Mouse (Mus musculus): ENCODE measurements around the gene Etv3.
"Not testable (repeated sequence)": the region's sequence is repeated elsewhere in the genome, so short reads cannot be mapped to it uniquely, and the experiment has no call there.

The Etv3 gene

GRCm38 (mm10) chr3:87525043-87525836 is at the start of gene Etv3:
Etv3 (plus strand) TSS chr3:87525407.
- peak; percentile 78 for DNase-seq (ENCODE audit: low read depth)

GRCm38 (mm10) chr3:87477948-87478347 is 47.3 kb upstream of the Etv3 start:
- not testable (repeated sequence) for DNase-seq (ENCODE audit: low read depth)

GRCm38 (mm10) chr3:87478596-87478995 is 46.6 kb upstream of the Etv3 start:
- DNase-seq (ENCODE audit: low read depth), result not testable (repeated sequence)

- not testable (repeated sequence) for DNase-seq (ENCODE audit: low read depth)
Observed at GRCm38 (mm10) chr3:87479230-87479629, 46.0 kb upstream of the Etv3 start.

- DNase-seq (ENCODE audit: low read depth), result no peak
Observed at GRCm38 (mm10) chr3:87487392-87487791, 37.8 kb upstream of the Etv3 start.

- DNase-seq (ENCODE audit: low read depth), result no peak
Observed at GRCm38 (mm10) chr3:87487911-87488310, 37.3 kb upstream of the Etv3 start.

- no peak for DNase-seq (ENCODE audit: low read depth)
Observed at GRCm38 (mm10) chr3:87498266-87498665, 26.9 kb upstream of the Etv3 start.

- peak; percentile 67 for DNase-seq (ENCODE audit: low read depth)
Observed at GRCm38 (mm10) chr3:87499072-87499471, 26.1 kb upstream of the Etv3 start.

GRCm38 (mm10) chr3:87500088-87501055 is 24.8 kb upstream of the Etv3 start:
- no peak for DNase-seq (ENCODE audit: low read depth)

- DNase-seq (ENCODE audit: low read depth), result no peak
Observed at GRCm38 (mm10) chr3:87501151-87501550, 24.1 kb upstream of the Etv3 start.

- no peak for DNase-seq (ENCODE audit: low read depth)
Observed at GRCm38 (mm10) chr3:87502771-87503170, 22.4 kb upstream of the Etv3 start.

GRCm38 (mm10) chr3:87504330-87504729 is 20.9 kb upstream of the Etv3 start:
- no peak for DNase-seq (ENCODE audit: low read depth)

- no peak for DNase-seq (ENCODE audit: low read depth)
Observed at GRCm38 (mm10) chr3:87504749-87505425, 20.3 kb upstream of the Etv3 start.

- no peak for DNase-seq (ENCODE audit: low read depth)
Observed at GRCm38 (mm10) chr3:87506456-87507416, 18.5 kb upstream of the Etv3 start.

GRCm38 (mm10) chr3:87508205-87508901 is 16.9 kb upstream of the Etv3 start:
- peak; percentile 78 for DNase-seq (ENCODE audit: low read depth)

GRCm38 (mm10) chr3:87509061-87509460 is 16.1 kb upstream of the Etv3 start:
- DNase-seq (ENCODE audit: low read depth), result no peak

GRCm38 (mm10) chr3:87510832-87511231 is 14.4 kb upstream of the Etv3 start:
- DNase-seq (ENCODE audit: low read depth), result no peak

- DNase-seq (ENCODE audit: low read depth), result no peak
Observed at GRCm38 (mm10) chr3:87511971-87512765, 13.0 kb upstream of the Etv3 start.

- no peak for DNase-seq (ENCODE audit: low read depth)
Observed at GRCm38 (mm10) chr3:87515567-87516081, 9.6 kb upstream of the Etv3 start.
